Mouse (Mus musculus): Measurements from ENCODE around the gene Adarb1.
A peak's percentile ranks its signal among the peaks of the same experiment; 100 is the strongest.

DNA sequence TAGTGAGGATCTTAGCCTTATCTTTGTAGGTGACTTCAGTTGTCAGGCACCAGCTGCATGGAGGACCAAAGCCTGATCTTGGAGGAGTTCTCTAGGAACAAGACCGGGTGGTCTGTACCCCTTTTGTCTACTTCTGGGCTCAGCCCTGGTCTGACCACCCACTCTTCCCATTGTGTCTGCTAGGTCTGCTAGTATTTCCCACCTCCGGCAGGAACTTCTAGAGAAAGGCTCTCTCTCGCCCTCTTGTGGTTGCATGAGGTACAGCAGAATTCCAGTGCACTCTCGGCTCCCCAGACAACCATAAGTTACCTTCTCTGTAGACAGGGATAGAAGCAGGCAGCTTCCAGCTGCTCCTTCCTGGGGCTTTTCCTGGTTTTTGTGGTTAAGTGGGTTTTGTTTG, 165.3 kb downstream of the Adarb1 start:
- peak; percentile 78 for TF ChIP-seq CTCF (IDR thresholded peaks at IDR 0.05; ENCODE audit: control insufficient read depth, insufficient read depth, insufficient read length)
- no peak for TF ChIP-seq MAX (IDR thresholded peaks at IDR 0.05)
- no peak for TF ChIP-seq CEBPB (IDR thresholded peaks at IDR 0.05; ENCODE audit: low read depth)
- no peak for TF ChIP-seq USF1 (IDR thresholded peaks at IDR 0.05; ENCODE audit: low read depth)
- no peak for TF ChIP-seq MYOG (IDR thresholded peaks at IDR 0.05; ENCODE audit: control insufficient read depth, extremely low read depth, insufficient read length)
- TF ChIP-seq FOSL1 (IDR thresholded peaks at IDR 0.05; ENCODE audit: insufficient read depth, low read length, poor library complexity, severe bottlenecking): no peak
- TF ChIP-seq MYOD1 (IDR thresholded peaks at IDR 0.05; ENCODE audit: control insufficient read depth, insufficient read length, low read depth): no peak
